Mouse (Mus musculus): ENCODE measurements around the gene Med19.
"Not testable (repeated sequence)": the region's sequence is repeated elsewhere in the genome, so short reads cannot be mapped to it uniquely, and the experiment has no call there.

DNA sequence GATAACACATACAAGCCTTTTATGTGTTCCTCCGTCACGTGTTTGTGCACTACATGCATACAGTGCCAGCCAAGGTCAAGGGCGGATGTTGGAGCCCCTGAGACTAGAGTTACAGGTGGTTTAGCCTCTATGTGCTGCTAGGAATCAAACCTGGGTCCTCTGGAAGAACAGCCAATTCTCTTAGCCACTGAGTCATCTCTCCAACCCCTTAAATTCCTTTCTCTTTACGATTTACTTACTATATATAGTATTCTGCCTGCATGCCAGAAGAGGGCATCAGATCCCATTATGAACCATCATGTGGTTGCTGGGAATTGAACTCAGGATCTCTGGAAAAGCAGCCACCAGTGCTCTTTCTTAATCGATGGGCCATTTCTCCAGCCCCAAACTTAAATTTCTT, 6.7 kb upstream of the Med19 start:
- not testable (repeated sequence) for TF ChIP-seq POLR2A (IDR thresholded peaks at IDR 0.05; ENCODE audit: borderline replicate concordance, control insufficient read depth, low read depth, low read length); CTCF (IDR thresholded peaks at IDR 0.05; ENCODE audit: control insufficient read depth, insufficient read depth, low read length)
